Comparison of ENCODE assay signal across 1 mouse cellular context in genomic region chrX:74245107-74245506, GRCm38 (mm10).
TF ChIP-seq lines count a peak whose summit lies in the region.

No protein-coding gene starts in this region.

TF ChIP-seq in CH12.LX, 34 proteins besides CTCF, POLR2A, EP300 and RAD21:
- TF ChIP-seq JUND (conservative IDR thresholded peaks at IDR 0.05; ENCODE audit: low read depth, low read length): no peak
- no peak for TF ChIP-seq TBP (conservative IDR thresholded peaks at IDR 0.05; ENCODE audit: low read depth, low read length)
- TF ChIP-seq POLR2AphosphoS2 (IDR thresholded peaks at IDR 0.05; ENCODE audit: low read depth, low read length): no peak
- TF ChIP-seq SMC3 (IDR thresholded peaks at IDR 0.05; ENCODE audit: low read depth, low read length): no peak
- no peak for TF ChIP-seq KAT2A (IDR thresholded peaks at IDR 0.05; ENCODE audit: insufficient replicate concordance, low read length)
- TF ChIP-seq CHD1 (IDR thresholded peaks at IDR 0.05; ENCODE audit: low read depth, low read length): no peak
- TF ChIP-seq MAFK (IDR thresholded peaks at IDR 0.05; ENCODE audit: insufficient replicate concordance, low read length): no peak
- no peak for TF ChIP-seq ELF1 (IDR thresholded peaks at IDR 0.05; ENCODE audit: low read depth, low read length)
